Mouse (Mus musculus) olfactory bulb, adult 2 months (tissue): ENCODE results near the gene C1qc. TPM values are rescaled to one million over a fixed set of nuclear protein-coding genes. Genes with fewer than 3 reads are reported as not detected.

ENCODE experiments used
- H3K27ac ChIP-seq: fragments of 200-500 bp; 2 replicates; pipeline ENCODE4 v1.5.1; 2012; ENCODE audit warnings: low read depth, low read length; ENCODE audit not compliant: insufficient read depth
- H3K4me1 ChIP-seq: fragments of 200-500 bp; 2 replicates; pipeline ENCODE4 v1.6.1; 2012; ENCODE audit warnings: low read length; ENCODE audit not compliant: control insufficient read depth, insufficient read depth
- H3K4me3 ChIP-seq: fragments of 200-500 bp; 2 replicates; pipeline ENCODE4 v1.5.1; 2012; ENCODE audit warnings: mild to moderate bottlenecking, low read depth, low read length, moderate library complexity; ENCODE audit not compliant: insufficient read depth
- CTCF ChIP-seq: fragments of 200-500 bp; IDR thresholded peaks from 2 replicates; pipeline ENCODE4 v1.5.1; 2012; ENCODE audit warnings: low read depth, mild to moderate bottlenecking, low read length, moderate library complexity; ENCODE audit not compliant: insufficient read depth
- POLR2A ChIP-seq: fragments of 200-500 bp; IDR thresholded peaks from 2 replicates; pipeline ENCODE4 v1.6.1; 2012; ENCODE audit warnings: mild to moderate bottlenecking, low read depth, low read length, moderate library complexity; ENCODE audit not compliant: insufficient read depth
- WGBS: fragments of 180-500 bp; shearing (Covaris S2); methylation state at CpG from one replicate; pipeline ENCODE4 v1.1.7; 2018; 5-methylcytosine and 5-hydroxymethylcytosine counted together
- polyA plus RNA-seq: library from polyadenylated mRNA; stranded (reverse); fragments of >200 nt; gene quantifications from 2 replicates; pipeline ENCODE4 v1.2.4, GENCODE M21; 2012; ENCODE audit warnings: low replicate concordance; ENCODE audit not compliant: missing spikeins, insufficient read depth, insufficient read length

C1qc gene
- polyA plus RNA-seq, 1 experiment = not detected

GRCm38 (mm10) chr4:136899154-136899553, 6.3 kb upstream of the C1qc start:
- TF ChIP-seq POLR2A (no peak), CTCF (no peak)
- H3K4me1 ChIP-seq = no peaks in the 10 kb centered on the region; the same call in 1 of the 2 replicates
- no peak overlapping the region for H3K27ac ChIP-seq
- 64% methylated on average over 7 of the region's 7 CpGs for WGBS
- H3K4me3 ChIP-seq = no peak overlapping the region

DNA sequence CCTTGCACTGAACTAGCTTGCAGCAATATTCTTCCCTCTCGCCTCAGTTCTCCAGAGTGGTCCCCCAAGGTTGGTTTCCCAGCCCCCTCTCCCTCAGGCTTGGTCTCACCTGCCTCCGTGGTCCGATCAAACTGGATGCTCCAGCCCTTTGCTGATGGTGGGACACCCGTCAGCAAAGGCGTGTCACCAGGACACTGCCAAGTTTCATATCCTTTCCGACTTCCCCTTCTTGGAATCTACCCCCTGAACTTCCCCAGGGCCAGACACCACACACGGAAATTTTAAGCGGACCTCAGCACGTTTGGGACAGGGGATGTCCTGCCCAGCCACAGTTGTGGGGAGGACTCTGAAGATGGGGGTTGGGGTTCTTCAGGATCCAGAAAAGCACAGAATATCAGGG, 5.8 kb upstream of the C1qc start, which contains the start of gene C1qa:
C1qa (minus strand) TSS at position 167 of the 400 bp plus-strand sequence.
- Histone ChIP-seq H3K4me1 (no peaks in the 10 kb centered on the region; the same call in 1 of the 2 replicates), H3K27ac (no peak within 1 kb of the TSS), H3K4me3 (no peak within 1 kb of the TSS)
- TF ChIP-seq POLR2A = no peak
- no peak for TF ChIP-seq CTCF
- WGBS = 82% methylated on average over 9 of the region's 9 CpGs

- no peak overlapping the region for H3K4me3 ChIP-seq
- no peak for TF ChIP-seq CTCF
- no peak for TF ChIP-seq POLR2A
- H3K27ac ChIP-seq = no peak overlapping the region
- no peaks in the 10 kb centered on the region; the same call in 1 of the 2 replicates for H3K4me1 ChIP-seq
- 70% methylated on average over 9 of the region's 9 CpGs for WGBS
Observed at GRCm38 (mm10) chr4:136898084-136898598, 5.3 kb upstream of the C1qc start.

DNA sequence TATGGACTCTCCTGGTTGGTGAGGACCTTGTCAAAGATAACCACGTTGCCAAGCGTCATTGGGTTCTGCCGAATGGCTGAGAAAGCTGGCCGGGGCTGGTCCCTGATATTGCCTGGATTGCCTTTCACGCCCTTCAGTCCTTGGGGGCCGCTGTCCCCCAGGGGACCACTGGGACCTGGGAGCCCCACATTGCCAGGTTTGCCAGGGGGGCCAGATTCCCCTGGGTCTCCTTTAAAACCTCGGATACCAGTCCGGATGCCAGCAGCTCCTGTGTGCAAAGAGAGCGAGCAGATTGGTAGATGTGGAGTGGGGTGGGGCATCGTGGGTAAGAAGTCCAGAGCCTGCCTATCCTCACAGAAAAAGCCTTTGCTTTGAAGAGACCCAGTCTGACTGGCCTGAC, 3.6 kb upstream of the C1qc start:
- Histone ChIP-seq H3K4me3 (no peak overlapping the region), H3K27ac (no peak overlapping the region), H3K4me1 (no peaks in the 10 kb centered on the region; the same call in 1 of the 2 replicates)
- whole genome bisulfite sequencing = 36% methylated on average over 10 of the region's 10 CpGs
- TF ChIP-seq CTCF (no peak), POLR2A (no peak)

- TF ChIP-seq CTCF = no peak
- TF ChIP-seq POLR2A = no peak
- Histone ChIP-seq H3K4me1 (no peaks in the 10 kb centered on the region; the same call in 1 of the 2 replicates), H3K4me3 (no peak overlapping the region), H3K27ac (no peak overlapping the region)
- 3% methylated on average over 15 of the region's 15 CpGs for WGBS
Observed at GRCm38 (mm10) chr4:136895861-136896260, 3.0 kb upstream of the C1qc start.

GRCm38 (mm10) chr4:136894821-136895220, 2.0 kb upstream of the C1qc start:
- TF ChIP-seq POLR2A (no peak), CTCF (no peak)
- WGBS = 79% methylated on average over 4 of the region's 4 CpGs
- Histone ChIP-seq H3K27ac (no peak overlapping the region), H3K4me3 (no peak overlapping the region), H3K4me1 (no peaks in the 10 kb centered on the region; the same call in 1 of the 2 replicates)

GRCm38 (mm10) chr4:136893691-136894543, 1.1 kb upstream of the C1qc start:
- H3K27ac ChIP-seq = no peak overlapping the region
- 6% methylated on average over 9 of the region's 9 CpGs for WGBS
- TF ChIP-seq CTCF (peak; percentile 85), POLR2A (no peak)
- no peak overlapping the region for H3K4me3 ChIP-seq
- H3K4me1 ChIP-seq = no peaks in the 10 kb centered on the region; the same call in 1 of the 2 replicates

DNA sequence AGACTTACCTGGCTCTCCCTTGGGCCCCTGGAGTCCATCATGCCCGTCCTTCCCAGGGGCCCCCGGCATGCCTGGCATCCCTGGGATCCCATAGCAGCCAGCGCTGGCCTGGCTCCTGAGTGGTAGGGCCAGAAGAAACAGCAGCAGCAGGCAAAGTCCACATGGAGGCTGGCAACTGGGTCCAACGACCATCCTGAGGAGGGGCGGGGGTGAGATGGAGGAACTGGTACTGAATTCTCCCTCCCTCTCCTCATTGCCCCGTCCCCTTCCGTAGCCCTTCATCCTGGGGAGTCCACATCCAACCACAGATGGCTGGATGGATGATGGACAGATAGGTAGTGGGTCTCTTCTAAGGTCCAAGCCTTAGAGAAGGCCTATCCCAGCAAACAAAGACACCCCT, 494 bp downstream of the C1qc start:
- Histone ChIP-seq H3K4me3 (no peak overlapping the region), H3K4me1 (no peaks in the 10 kb centered on the region; the same call in 1 of the 2 replicates), H3K27ac (no peak overlapping the region)
- TF ChIP-seq CTCF = no peak
- no peak for TF ChIP-seq POLR2A
- WGBS = 66% methylated on average over 7 of the region's 7 CpGs

DNA sequence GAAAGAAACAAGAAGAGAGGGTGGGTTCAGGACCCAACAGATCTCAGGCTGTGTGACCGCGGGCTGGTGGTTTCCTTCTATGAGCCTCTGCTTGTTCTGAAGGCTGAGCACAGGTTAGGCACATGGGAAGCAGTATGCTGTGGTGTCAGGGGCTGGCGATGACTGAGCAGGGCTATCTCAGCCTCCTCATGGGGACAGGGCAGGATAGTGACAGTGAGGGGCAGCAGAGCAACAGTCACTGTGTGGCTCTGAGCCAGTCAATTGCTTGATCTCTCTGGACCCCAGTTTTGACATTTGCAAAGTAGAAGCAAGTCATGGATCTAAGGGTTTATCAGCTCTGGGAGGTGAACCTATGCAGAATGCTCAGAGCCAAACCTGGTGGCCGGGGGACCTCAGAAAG, 1.8 kb downstream of the C1qc start:
- H3K4me3 ChIP-seq = no peak overlapping the region
- H3K4me1 ChIP-seq = no peaks in the 10 kb centered on the region; the same call in 1 of the 2 replicates
- H3K27ac ChIP-seq = no peak overlapping the region
- no peak for TF ChIP-seq CTCF
- no peak for TF ChIP-seq POLR2A
- 89% methylated on average over 4 of the region's 4 CpGs for WGBS
